Mouse (Mus musculus) layer of hippocampus, adult 9-10 months (tissue): Measurements from ENCODE around the gene Klhl5.

ENCODE experiments used
- DNase-seq: peaks from one replicate; pipeline ENCODE4 v3.0.0; 2022; ENCODE audit warnings: low spot score

The Klhl5 gene

DNA sequence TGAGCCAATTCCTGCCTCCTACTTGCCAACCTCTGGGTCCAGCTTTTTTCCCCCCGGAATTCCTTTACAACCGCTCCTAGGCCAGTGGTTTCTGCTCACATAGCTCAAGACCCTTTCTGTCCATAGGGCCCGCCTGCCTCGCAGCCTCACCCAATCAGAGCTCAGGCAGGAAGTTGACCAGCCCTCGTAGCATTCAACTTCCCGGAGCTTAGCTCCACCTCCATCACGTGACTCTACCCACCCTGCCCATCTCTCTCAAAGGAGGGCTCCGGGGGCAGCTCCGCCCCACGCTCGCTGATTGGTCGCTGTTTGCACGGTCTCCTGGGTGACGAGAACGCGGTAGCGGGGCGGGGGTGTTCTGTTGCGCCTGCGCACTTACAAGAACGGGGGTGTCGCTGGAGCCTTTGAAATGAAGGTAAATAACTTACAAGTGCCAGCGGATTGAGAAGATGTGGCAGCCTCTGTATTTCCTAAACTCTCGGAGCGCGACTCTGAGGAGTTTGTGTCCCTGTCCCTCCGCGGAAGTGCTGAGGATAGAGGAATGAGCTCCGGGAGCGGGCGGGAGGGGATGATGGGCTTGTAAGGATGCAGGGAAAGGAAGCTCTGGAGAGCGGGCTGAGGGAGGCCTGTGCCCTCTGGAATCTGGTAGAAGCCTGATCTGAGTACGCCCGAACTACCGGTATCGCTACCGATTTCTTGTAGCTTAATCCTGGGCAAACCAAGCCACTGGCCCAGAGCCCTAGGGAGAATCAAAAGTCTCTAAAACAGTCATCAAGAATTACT is 92.2 kb downstream of the Klhl5 start, which contains the start of gene Wdr19:
Gene Wdr19 (plus strand): TSS at position 351 of the 783 bp plus-strand sequence.
- peak; percentile 95 for DNase-seq

DNA sequence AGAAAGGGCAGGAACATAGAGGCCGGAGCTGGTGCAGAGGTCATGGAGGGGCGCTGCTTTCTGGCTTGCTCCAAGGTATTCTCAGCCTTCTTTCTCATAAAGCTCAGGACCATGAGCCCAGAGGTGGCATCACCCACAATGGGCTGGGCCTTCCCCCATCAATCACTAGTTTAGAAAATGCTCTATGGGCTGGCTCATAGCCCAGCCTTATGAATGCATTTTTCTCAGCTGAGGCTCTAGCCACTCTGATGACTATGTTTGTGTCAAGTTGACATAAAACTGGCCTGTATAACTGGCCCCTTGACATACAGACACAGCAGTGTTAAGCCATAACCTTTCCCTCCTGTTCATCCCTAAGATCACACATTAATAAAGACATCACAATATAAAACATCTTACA is 97.4 kb downstream of the Klhl5 start:
- DNase-seq: no peak

DNA sequence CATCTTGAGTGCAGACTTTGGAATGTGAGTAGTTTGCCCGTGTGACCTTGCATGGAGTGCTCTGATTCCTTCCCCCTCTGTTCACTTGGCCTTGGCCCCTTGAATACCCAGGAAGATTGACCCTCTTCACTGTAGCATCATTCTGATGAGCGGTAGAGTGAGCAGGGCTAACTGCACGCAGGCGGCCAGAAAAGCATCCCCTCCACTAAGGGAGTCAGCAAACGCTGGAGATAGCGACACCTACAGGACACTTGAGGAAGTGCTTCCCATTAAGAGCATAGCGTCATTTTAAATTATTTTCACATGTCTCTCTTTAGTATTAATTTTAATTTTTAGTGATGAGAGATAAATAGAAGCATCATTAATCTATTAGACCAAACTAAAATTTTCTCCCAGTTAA is 106.0 kb downstream of the Klhl5 start:
- no peak for DNase-seq
